ENCODE assay signal across 27 mouse cellular contexts in genomic region chr12:86176675-86177339, GRCm38 (mm10).
DNase-seq lines count a peak whose midpoint lies in the region; ATAC-seq and TF ChIP-seq lines count a peak whose summit lies in the region.
"Had no signal": no experiment of that assay in that cellular context is flagged by ENCODE, and none has a peak within 500 bp of the region (broad histone marks: within the 10 kb centered on the region; RNA-seq: fewer than 3 reads in every experiment).

No protein-coding gene starts in this region.

- H3K4me1 ChIP-seq in forebrain, embryonic 10.5 days = peaks cover 69% of the 10 kb centered on the region
- peaks cover 28% of the 10 kb centered on the region for H3K4me1 ChIP-seq in forebrain, embryonic 14.5 days (ENCODE audit: control insufficient read depth, insufficient read depth, low read length)
- no peaks in the 10 kb centered on the region for H3K4me1 ChIP-seq in heart, adult 2 months (ENCODE audit: control insufficient read depth, insufficient read depth, low read length)
- peaks cover 13% of the 10 kb centered on the region for H3K4me1 ChIP-seq in embryonic facial prominence, embryonic 14.5 days (ENCODE audit: control insufficient read depth, insufficient read depth, low read length)
- H3K4me1 ChIP-seq: megakaryocyte, embryonic 14.5 days; stomach, embryonic 15.5 days had no signal

- TF ChIP-seq CTCF in heart, adult 2 months (IDR thresholded peaks at IDR 0.05) = no peak
- TF ChIP-seq CTCF in brain, embryonic 14.5 days (IDR thresholded peaks at IDR 0.05; ENCODE audit: borderline replicate concordance, extremely low read depth, insufficient read depth, insufficient read length) = no peak

- H3K27me3 ChIP-seq in forebrain, embryonic 10.5 days (ENCODE audit: poor library complexity, severe bottlenecking) = peaks cover 43% of the 10 kb centered on the region
- no peaks in the 10 kb centered on the region for H3K27me3 ChIP-seq in forebrain, embryonic 14.5 days (replicated peaks; ENCODE audit: control insufficient read depth, insufficient read depth, low read length)
- H3K27me3 ChIP-seq in heart, adult 2 months (ENCODE audit: control insufficient read depth, insufficient read depth, low read length) = no peaks in the 10 kb centered on the region
- no peaks in the 10 kb centered on the region for H3K27me3 ChIP-seq in embryonic facial prominence, embryonic 14.5 days (replicated peaks; ENCODE audit: control insufficient read depth, insufficient read depth, low read length)
- H3K27me3 ChIP-seq: liver, embryonic 13.5 days; stomach, embryonic 15.5 days had no signal

- no peak overlapping the region for H3K4me3 ChIP-seq in forebrain, embryonic 10.5 days
- H3K4me3 ChIP-seq in forebrain, embryonic 14.5 days (ENCODE audit: low read depth, low read length) = no peak overlapping the region
- no peak overlapping the region for H3K4me3 ChIP-seq in heart, adult 2 months
- H3K4me3 ChIP-seq in embryonic facial prominence, embryonic 14.5 days (ENCODE audit: low read depth, low read length) = no peak overlapping the region
- H3K4me3 ChIP-seq: heart, embryonic 13.5 days; liver, embryonic 13.5 days; megakaryocyte, embryonic 14.5 days; myocyte; neural tube, embryonic 15.5 days; stomach, embryonic 15.5 days had no signal

- H3K9me3 ChIP-seq in forebrain, embryonic 10.5 days = no peaks in the 10 kb centered on the region
- H3K9me3 ChIP-seq in forebrain, embryonic 14.5 days (replicated peaks; ENCODE audit: control insufficient read depth, low read length) = no peaks in the 10 kb centered on the region
- H3K9me3 ChIP-seq in embryonic facial prominence, embryonic 14.5 days (ENCODE audit: control insufficient read depth, low read length) = no peaks in the 10 kb centered on the region
- H3K9me3 ChIP-seq: heart, embryonic 13.5 days; liver, embryonic 13.5 days; megakaryocyte, embryonic 14.5 days; neural tube, embryonic 15.5 days; stomach, embryonic 15.5 days had no signal

- H3K36me3 ChIP-seq in forebrain, embryonic 10.5 days (replicated peaks) = no peaks in the 10 kb centered on the region
- H3K36me3 ChIP-seq in forebrain, embryonic 14.5 days (ENCODE audit: control insufficient read depth, insufficient read depth, low read length) = no peaks in the 10 kb centered on the region
- no peaks in the 10 kb centered on the region for H3K36me3 ChIP-seq in heart, adult 2 months (ENCODE audit: control insufficient read depth, insufficient read depth, low read length)
- H3K36me3 ChIP-seq in embryonic facial prominence, embryonic 14.5 days (ENCODE audit: control insufficient read depth, insufficient read depth, low read length) = no peaks in the 10 kb centered on the region
- H3K36me3 ChIP-seq: heart, embryonic 13.5 days; liver, embryonic 13.5 days; neural tube, embryonic 15.5 days; stomach, embryonic 15.5 days had no signal

- no peak; the same call in 1 of the 2 replicates for ATAC-seq in forebrain, embryonic 14.5 days
- no peak for ATAC-seq in embryonic facial prominence, embryonic 14.5 days (ENCODE audit: low read depth)
- ATAC-seq: CD4-positive, CD25-positive, alpha-beta regulatory T cell, adult 4 months; midbrain, embryonic 16.5 days had no signal

- H3K4me2 ChIP-seq in forebrain, embryonic 14.5 days (ENCODE audit: low read length) = no peak overlapping the region
- no peak overlapping the region for H3K4me2 ChIP-seq in embryonic facial prominence, embryonic 14.5 days (ENCODE audit: low read depth, low read length)
- H3K4me2 ChIP-seq: heart, embryonic 13.5 days; liver, embryonic 13.5 days; neural tube, embryonic 15.5 days; stomach, embryonic 15.5 days had no signal

- no peak for TF ChIP-seq POLR2A in heart, adult 2 months (IDR thresholded peaks at IDR 0.05; ENCODE audit: insufficient read depth, low read depth, low read length)
- TF ChIP-seq POLR2A in brain, embryonic 14.5 days (IDR thresholded peaks at IDR 0.05; ENCODE audit: borderline replicate concordance, extremely low read depth, insufficient read depth, insufficient read length, poor library complexity, severe bottlenecking) = no peak

- WGBS in forebrain, embryonic 10.5 days = 69% methylated on average over 11 of the region's 11 CpGs
- 66% methylated on average over 11 of the region's 11 CpGs for WGBS in forebrain, embryonic 14.5 days
- WGBS in heart, adult 2 months = 76% methylated on average over 11 of the region's 11 CpGs
- 30% methylated on average over 11 of the region's 11 CpGs for WGBS in embryonic facial prominence, embryonic 14.5 days

- H3K79me2 ChIP-seq in heart, adult 2 months (replicated peaks; ENCODE audit: control insufficient read depth, insufficient read depth, low read length) = no peaks in the 10 kb centered on the region

- DNase-seq in forebrain, embryonic 10.5 days (ENCODE audit: extremely low spot score, low spot score) = no peak
- DNase-seq in forebrain, embryonic 14.5 days (ENCODE audit: low spot score) = no peak
- peak; percentile 27 for DNase-seq in heart, postnatal 4 days
- no peak for DNase-seq in heart, adult 2 months
- peak; percentile 67 for DNase-seq in brain, embryonic 14.5 days (ENCODE audit: low read depth)
- peak; percentile 60 for DNase-seq in embryonic facial prominence, embryonic 14.5 days (ENCODE audit: low spot score)
- no peak for DNase-seq in gastrocnemius, postnatal 36 days
- no peak for DNase-seq in cerebellum, postnatal 14 days
- DNase-seq: adrenal gland, postnatal 36 days; cerebellum, adult 11 months; gastrocnemius, postnatal 10 days; heart, adult 11 months; kidney, adult 11 months; kidney, postnatal 4 days; liver, embryonic 13.5 days; lung, adult 2 months; lung, postnatal 36 days; right cerebral cortex, adult 18-20 months; thymus, adult 18-20 months; thymus, postnatal 36 days had no signal

- intact Hi-C loops in heart, adult 2 months (cut with DNase I) = no loop called here
- intact Hi-C loops in gastrocnemius, postnatal 36 days (cut with DNase I) = no loop called here

- no peak for TF ChIP-seq EP300 in heart, adult 2 months (IDR thresholded peaks at IDR 0.05; ENCODE audit: insufficient read depth, low read depth, low read length)

- H3K9ac ChIP-seq in forebrain, embryonic 14.5 days (ENCODE audit: low read length) = no peak overlapping the region
- H3K9ac ChIP-seq in heart, adult 2 months (ENCODE audit: low read depth, low read length) = no peak overlapping the region
- no peak overlapping the region for H3K9ac ChIP-seq in embryonic facial prominence, embryonic 14.5 days (ENCODE audit: low read depth, low read length)
- H3K9ac ChIP-seq: liver, embryonic 13.5 days; neural tube, embryonic 15.5 days; stomach, embryonic 15.5 days had no signal

- peak overlapping the region; percentile 26 for H3K27ac ChIP-seq in forebrain, embryonic 10.5 days
- H3K27ac ChIP-seq in forebrain, embryonic 14.5 days (ENCODE audit: low read depth, low read length) = no peak overlapping the region; the same call in 1 of the 2 replicates
- no peak overlapping the region for H3K27ac ChIP-seq in heart, adult 2 months
- no peak overlapping the region for H3K27ac ChIP-seq in embryonic facial prominence, embryonic 14.5 days (replicated peaks; ENCODE audit: low read depth, low read length)
- H3K27ac ChIP-seq: heart, embryonic 13.5 days; liver, embryonic 13.5 days; neural tube, embryonic 15.5 days; stomach, embryonic 15.5 days had no signal

Comparison
In these comparisons a context has a peak if more than half of its experiments do, and no peak if none do; other contexts are left out.
1. DNase-seq: peak in heart, postnatal 4 days (single experiment), brain, embryonic 14.5 days (single experiment) and embryonic facial prominence, embryonic 14.5 days (single experiment); none in forebrain, embryonic 10.5 days (single experiment), forebrain, embryonic 14.5 days (single experiment), heart, adult 2 months (0 of 2), gastrocnemius, postnatal 36 days (0 of 2) and cerebellum, postnatal 14 days (0 of 2).